Mouse (Mus musculus): Measurements from ENCODE around the gene Map1s. TPM values are rescaled to one million over a fixed set of nuclear protein-coding genes. Genes with fewer than 3 reads are reported as not detected.

Gene Map1s
- polyA plus RNA-seq, 1 experiment: 3.3 TPM

DNA sequence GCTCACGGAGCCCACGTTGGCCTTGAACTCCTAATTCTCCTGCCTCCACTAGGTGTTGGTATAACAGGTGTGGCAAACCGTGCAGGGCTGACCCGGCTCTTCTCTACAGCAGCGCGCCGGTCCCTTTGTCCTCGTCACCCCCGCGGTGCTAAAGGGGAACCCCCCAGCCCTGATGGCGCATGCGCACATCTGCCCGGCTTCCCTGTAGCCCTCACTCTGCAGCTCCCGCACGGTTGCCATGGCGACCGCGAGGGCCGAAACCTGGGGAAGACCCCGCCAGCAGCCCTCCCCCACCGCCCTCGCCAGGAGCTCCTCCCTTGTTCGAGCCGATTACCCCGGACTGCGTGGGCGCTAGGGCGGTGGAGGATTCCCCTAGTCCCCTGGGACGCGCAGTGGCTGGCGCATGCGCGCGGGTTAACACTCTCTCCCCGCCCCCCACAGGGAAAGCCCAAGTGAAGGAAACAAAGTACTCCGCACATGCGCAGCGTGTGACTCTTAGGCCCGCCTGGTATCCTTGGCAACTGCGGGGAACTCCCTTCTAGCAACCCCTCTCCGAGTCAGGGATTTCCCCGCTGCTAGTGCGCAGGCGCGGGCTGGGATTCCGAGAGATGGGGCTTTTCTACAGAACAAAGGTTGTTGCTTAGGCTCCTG is 40.3 kb upstream of the Map1s start:
- Histone ChIP-seq H3K4me1 (ENCODE audit: control insufficient read depth) (peaks cover 70% of the 10 kb centered on the region), H3K9me3 (ENCODE audit: control insufficient read depth, low read length) (peaks cover 19% of the 10 kb centered on the region), H3K27me3 (ENCODE audit: control insufficient read depth) (peaks cover 50% of the 10 kb centered on the region), H3K4me3 (replicated peaks) (peak overlapping the region; percentile 85), H3K36me3 (ENCODE audit: control insufficient read depth) (peaks cover 21% of the 10 kb centered on the region)
- no peak for TF ChIP-seq GATA1 (IDR thresholded peaks at IDR 0.05; ENCODE audit: low read length)
- no peak for TF ChIP-seq TAL1 (IDR thresholded peaks at IDR 0.05; ENCODE audit: low read length)

DNA sequence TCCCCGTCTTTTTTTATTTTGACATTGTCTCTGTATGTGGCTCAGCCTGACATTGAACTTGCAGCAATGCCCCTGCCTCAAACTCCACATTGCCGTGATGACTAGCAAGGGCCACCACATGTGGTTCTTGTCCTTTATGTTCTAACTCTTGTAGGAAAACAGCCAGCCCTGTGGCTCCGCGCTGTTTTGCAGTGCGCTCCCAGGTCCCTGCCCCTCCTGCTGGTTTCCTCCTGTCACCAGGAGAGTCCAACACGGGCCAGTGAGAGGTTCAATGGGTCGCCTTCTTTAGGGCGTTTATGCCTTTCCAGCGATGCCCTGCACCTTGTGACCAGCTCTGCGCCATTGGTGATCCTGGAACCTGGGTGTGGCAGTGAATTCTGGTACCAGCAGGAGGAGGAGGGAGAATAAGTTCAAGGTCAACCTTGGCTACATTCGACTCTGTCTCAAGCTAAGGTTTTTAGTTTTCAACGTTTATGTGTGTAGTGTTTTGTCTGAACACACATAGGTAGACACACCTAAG is 39.7 kb upstream of the Map1s start:
- Histone ChIP-seq H3K36me3 (ENCODE audit: control insufficient read depth) (peaks cover 25% of the 10 kb centered on the region), H3K9me3 (ENCODE audit: control insufficient read depth, low read length) (peaks cover 19% of the 10 kb centered on the region), H3K4me1 (ENCODE audit: control insufficient read depth) (peaks cover 73% of the 10 kb centered on the region), H3K4me3 (replicated peaks) (peak overlapping the region; percentile 85), H3K27me3 (ENCODE audit: control insufficient read depth) (peaks cover 47% of the 10 kb centered on the region)
- TF ChIP-seq GATA1 (IDR thresholded peaks at IDR 0.05; ENCODE audit: low read length) (no peak), TAL1 (IDR thresholded peaks at IDR 0.05; ENCODE audit: low read length) (no peak)

DNA sequence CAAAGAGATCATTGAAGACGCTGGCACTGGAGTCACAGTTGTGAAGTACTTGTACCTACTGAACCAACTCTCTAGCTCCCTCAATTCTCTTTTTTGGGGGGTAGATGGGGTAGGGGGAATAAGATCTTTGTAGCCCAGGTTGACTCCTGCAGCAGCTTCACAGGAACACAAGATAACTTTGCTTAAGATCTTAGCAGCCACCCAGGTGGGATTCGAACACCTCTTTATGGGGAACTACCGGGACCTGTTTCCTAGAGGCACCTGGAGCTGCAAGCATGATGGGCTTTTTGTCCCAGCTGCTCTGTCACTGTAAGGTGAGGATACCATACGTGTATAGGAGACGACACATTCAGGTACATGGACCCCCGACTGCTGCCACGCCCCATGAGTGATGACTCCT is 39.2 kb upstream of the Map1s start:
- Histone ChIP-seq H3K4me1 (ENCODE audit: control insufficient read depth) (peaks cover 78% of the 10 kb centered on the region), H3K4me3 (replicated peaks) (peak overlapping the region; percentile 85), H3K36me3 (ENCODE audit: control insufficient read depth) (peaks cover 29% of the 10 kb centered on the region), H3K9me3 (ENCODE audit: control insufficient read depth, low read length) (peaks cover 19% of the 10 kb centered on the region), H3K27me3 (ENCODE audit: control insufficient read depth) (peaks cover 42% of the 10 kb centered on the region)
- TF ChIP-seq TAL1 (IDR thresholded peaks at IDR 0.05; ENCODE audit: low read length) (no peak), GATA1 (IDR thresholded peaks at IDR 0.05; ENCODE audit: low read length) (no peak)

DNA sequence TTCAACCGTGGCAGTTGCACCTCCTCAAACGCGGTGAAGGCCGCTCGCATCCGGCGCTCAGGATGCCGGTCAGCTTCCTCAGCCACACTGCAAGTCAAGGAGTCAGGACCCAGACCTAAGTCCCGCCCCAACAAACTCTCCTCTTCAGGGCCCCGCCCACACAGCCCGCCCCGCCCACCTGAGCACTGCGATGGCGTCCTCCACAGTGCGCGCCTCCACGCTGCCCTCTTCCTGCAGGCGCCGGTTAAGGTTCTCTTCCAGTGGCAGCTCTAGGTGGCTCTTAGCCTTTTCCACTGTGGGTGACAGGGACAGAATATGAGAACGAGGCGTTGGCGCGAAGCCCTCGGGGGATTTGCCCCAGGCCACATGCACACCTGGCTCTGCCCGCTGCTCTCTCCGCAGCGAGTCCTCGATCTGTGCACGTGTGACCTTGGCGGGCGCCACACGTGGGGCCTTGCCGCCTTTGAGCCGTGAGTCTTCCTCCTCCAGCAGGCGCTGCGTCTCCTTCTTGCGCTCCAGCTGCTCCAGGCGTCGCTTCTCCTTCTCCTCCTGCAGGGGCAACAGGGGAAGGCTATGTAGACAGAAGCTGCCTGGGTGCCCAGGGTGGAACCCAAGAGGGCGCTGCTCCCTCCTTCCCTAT is 37.1 kb upstream of the Map1s start:
- Histone ChIP-seq H3K27me3 (ENCODE audit: control insufficient read depth) (peaks cover 21% of the 10 kb centered on the region), H3K4me3 (replicated peaks) (peak overlapping the region; percentile 56), H3K9me3 (ENCODE audit: control insufficient read depth, low read length) (peaks cover 7% of the 10 kb centered on the region; the same call in 1 of the 2 replicates), H3K36me3 (ENCODE audit: control insufficient read depth) (peaks cover 31% of the 10 kb centered on the region), H3K4me1 (ENCODE audit: control insufficient read depth) (peaks cover 83% of the 10 kb centered on the region)
- TF ChIP-seq GATA1 (IDR thresholded peaks at IDR 0.05; ENCODE audit: low read length) (no peak), TAL1 (IDR thresholded peaks at IDR 0.05; ENCODE audit: low read length) (no peak)

DNA sequence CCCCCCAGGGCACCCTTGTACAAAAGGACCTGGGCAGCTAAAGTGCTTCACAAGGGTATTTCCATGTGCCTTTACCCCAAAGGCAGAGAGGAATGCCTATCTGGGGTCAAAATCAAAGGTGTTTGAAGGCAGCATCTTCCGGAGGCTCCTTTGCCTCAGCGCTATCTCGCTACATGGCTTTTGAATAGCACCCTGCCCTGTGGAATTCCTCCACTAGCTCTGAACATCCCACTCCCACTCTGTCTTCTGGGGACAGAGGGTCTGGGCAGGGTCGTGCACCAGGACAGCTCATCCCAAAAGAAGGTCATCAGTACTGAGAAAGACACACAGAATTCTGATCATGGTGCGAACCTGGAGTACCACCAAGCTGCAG is 36.5 kb upstream of the Map1s start:
- Histone ChIP-seq H3K36me3 (ENCODE audit: control insufficient read depth) (peaks cover 31% of the 10 kb centered on the region), H3K27me3 (ENCODE audit: control insufficient read depth) (peaks cover 16% of the 10 kb centered on the region), H3K4me1 (ENCODE audit: control insufficient read depth) (peaks cover 83% of the 10 kb centered on the region), H3K4me3 (replicated peaks) (peak overlapping the region; percentile 56), H3K9me3 (ENCODE audit: control insufficient read depth, low read length) (peaks cover 5% of the 10 kb centered on the region; the same call in 1 of the 2 replicates)
- TF ChIP-seq TAL1 (IDR thresholded peaks at IDR 0.05; ENCODE audit: low read length): no peak
- no peak for TF ChIP-seq GATA1 (IDR thresholded peaks at IDR 0.05; ENCODE audit: low read length)

DNA sequence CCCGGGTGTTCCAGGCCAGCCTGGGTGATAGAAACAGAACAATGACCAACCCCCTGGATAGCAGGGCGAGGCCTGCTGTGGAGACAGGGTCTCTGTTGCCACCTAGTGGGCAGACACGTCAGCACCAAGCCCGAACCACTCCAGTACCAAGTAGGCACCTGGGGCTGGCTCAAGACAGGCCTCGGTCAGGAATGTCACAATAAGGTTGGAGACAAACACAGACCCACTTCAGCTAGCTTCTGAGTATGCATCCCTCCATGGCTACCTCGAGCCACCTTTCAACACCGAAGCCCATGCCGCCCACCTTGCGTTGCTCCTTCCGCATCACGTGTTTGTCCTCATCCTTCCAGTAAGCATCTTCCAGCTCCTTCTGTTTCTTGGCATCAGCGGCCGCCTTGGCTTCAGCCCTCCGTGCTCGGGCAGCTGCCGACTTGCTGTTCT is 36.1 kb upstream of the Map1s start:
- Histone ChIP-seq H3K9me3 (ENCODE audit: control insufficient read depth, low read length) (peaks cover 4% of the 10 kb centered on the region; the same call in 1 of the 2 replicates), H3K4me3 (replicated peaks) (no peak overlapping the region), H3K4me1 (ENCODE audit: control insufficient read depth) (peaks cover 83% of the 10 kb centered on the region), H3K36me3 (ENCODE audit: control insufficient read depth) (peaks cover 31% of the 10 kb centered on the region), H3K27me3 (ENCODE audit: control insufficient read depth) (peaks cover 11% of the 10 kb centered on the region)
- TF ChIP-seq TAL1 (IDR thresholded peaks at IDR 0.05; ENCODE audit: low read length) (no peak), GATA1 (IDR thresholded peaks at IDR 0.05; ENCODE audit: low read length) (no peak)

DNA sequence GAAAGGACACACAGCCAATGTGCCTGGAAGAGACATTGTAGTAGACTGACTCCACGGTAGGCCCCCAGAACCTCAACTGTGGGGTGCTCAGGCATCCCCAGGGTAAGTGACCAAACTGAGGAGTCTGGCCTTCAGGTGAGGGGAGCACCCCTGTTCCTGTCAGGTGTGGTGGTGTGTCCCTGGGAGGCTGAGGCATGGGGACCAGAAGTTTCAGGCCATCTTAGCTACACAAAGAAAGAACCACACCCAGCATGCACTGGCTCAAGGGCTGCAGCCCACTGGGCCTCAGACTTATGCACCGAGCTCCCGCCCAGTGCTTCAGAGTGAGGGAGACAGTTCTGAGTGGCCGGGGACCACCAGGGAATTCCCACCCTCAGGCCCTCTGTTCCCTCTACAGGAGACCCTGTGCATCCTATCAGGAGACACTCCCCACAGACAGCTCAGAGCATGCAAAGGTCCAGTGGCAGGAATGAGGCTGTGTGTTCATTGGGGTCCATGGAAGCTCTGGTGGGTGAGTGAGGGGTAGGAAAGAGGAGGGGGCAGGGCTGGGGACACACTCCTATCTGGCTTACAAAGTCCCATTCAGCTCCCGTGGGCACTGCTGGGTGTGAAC is 34.4 kb upstream of the Map1s start:
- TF ChIP-seq TAL1 (IDR thresholded peaks at IDR 0.05; ENCODE audit: low read length) (no peak), GATA1 (IDR thresholded peaks at IDR 0.05; ENCODE audit: low read length) (no peak)
- H3K36me3 ChIP-seq (ENCODE audit: control insufficient read depth): peaks cover 31% of the 10 kb centered on the region
- peak overlapping the region; percentile 47 for H3K4me3 ChIP-seq (replicated peaks)
- H3K27me3 ChIP-seq (ENCODE audit: control insufficient read depth): no peaks in the 10 kb centered on the region
- no peaks in the 10 kb centered on the region for H3K9me3 ChIP-seq (ENCODE audit: control insufficient read depth, low read length)
- peaks cover 73% of the 10 kb centered on the region for H3K4me1 ChIP-seq (ENCODE audit: control insufficient read depth)

DNA sequence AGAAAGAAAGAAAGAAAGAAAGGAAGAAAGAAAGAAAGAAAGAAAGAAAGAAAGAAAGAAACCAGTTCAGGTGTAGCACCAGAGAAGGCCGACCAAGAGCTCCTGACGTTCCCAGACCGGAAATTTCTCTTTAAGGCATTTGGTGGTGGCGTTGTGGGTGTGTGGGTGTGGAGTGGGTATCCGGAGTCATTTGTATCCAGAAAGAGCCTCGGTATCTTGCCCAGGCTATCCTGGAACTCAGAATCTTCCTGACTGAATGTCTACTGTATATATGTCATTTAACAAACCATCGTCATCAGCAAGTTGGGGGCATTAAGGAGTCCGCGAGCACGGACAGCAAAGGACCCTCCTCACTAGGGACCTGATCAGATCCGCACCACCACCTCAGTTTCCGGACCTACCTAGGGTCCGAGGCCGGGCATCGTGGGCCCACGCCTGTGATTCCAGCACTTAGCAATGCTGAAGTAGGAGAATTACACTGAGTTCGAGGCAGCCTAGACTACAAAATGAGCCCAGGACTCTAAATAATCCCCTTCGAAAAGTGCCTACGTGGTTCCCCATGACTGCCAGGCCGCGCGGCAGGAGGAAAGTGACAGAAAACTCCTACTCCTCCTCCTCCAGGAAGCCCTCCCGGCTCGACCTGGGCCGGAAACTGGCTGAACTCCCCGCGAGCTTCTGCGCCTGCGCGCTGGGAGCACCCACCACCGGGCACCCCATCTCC is 32.9 kb upstream of the Map1s start:
- Histone ChIP-seq H3K4me3 (replicated peaks) (peak overlapping the region; percentile 89), H3K9me3 (ENCODE audit: control insufficient read depth, low read length) (no peaks in the 10 kb centered on the region), H3K4me1 (ENCODE audit: control insufficient read depth) (peaks cover 67% of the 10 kb centered on the region), H3K27me3 (ENCODE audit: control insufficient read depth) (no peaks in the 10 kb centered on the region), H3K36me3 (ENCODE audit: control insufficient read depth) (peaks cover 24% of the 10 kb centered on the region)
- TF ChIP-seq GATA1 (IDR thresholded peaks at IDR 0.05; ENCODE audit: low read length) (no peak), TAL1 (IDR thresholded peaks at IDR 0.05; ENCODE audit: low read length) (no peak)
